ENCODE assay signal across 8 mouse cellular contexts in the genomic region with DNA sequence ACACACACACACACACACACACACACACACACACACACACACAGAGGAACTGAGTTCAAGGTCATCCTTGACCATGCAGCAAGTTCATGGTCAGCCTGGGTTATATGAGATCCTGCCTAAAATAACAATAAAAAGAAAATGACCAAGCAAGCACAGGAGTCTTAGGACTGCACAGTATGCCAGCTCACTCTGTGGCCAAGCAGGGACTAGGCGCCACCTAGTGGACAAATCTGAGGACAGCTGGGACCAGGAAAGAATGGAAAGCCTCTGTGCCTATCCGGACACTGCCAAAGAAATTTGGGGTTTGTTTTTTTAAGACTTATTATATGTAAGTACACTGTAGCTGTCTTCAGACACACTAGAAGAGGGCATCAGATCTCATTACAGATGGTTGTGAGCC. TPM values are rescaled to one million over a fixed set of nuclear protein-coding genes. Genes with fewer than 3 reads are reported as not detected.
DNase-seq lines count a peak whose midpoint lies in the region; ATAC-seq lines count a peak whose summit lies in the region.

No protein-coding gene starts in this region.

- H3K9ac ChIP-seq in embryonic facial prominence, embryonic 11.5 days (replicated peaks; ENCODE audit: low read length), result no peak overlapping the region
- H3K9ac ChIP-seq in kidney, embryonic 16.5 days (replicated peaks; ENCODE audit: low read length), result no peak overlapping the region
- H3K9ac ChIP-seq in liver, embryonic 13.5 days, result no peak overlapping the region
- no peak overlapping the region for H3K9ac ChIP-seq in stomach, embryonic 16.5 days (ENCODE audit: low read length)

- H3K4me1 ChIP-seq in embryonic facial prominence, embryonic 11.5 days (ENCODE audit: control insufficient read depth, insufficient read depth, low read length), result no peaks in the 10 kb centered on the region
- peaks cover 12% of the 10 kb centered on the region for H3K4me1 ChIP-seq in kidney, embryonic 16.5 days (ENCODE audit: insufficient read depth, low read length)
- peaks cover 34% of the 10 kb centered on the region for H3K4me1 ChIP-seq in liver, embryonic 13.5 days (replicated peaks)
- H3K4me1 ChIP-seq in stomach, embryonic 16.5 days (ENCODE audit: control insufficient read depth, insufficient read depth, low read length), result peaks cover 18% of the 10 kb centered on the region

- H3K9me3 ChIP-seq in embryonic facial prominence, embryonic 11.5 days (replicated peaks; ENCODE audit: control insufficient read depth, low read length), result no peaks in the 10 kb centered on the region
- peaks cover 7% of the 10 kb centered on the region; the same call in 1 of the 2 replicates for H3K9me3 ChIP-seq in kidney, embryonic 16.5 days (ENCODE audit: low read length)
- H3K9me3 ChIP-seq in liver, embryonic 13.5 days (replicated peaks), result peaks cover 9% of the 10 kb centered on the region
- peaks cover 5% of the 10 kb centered on the region; the same call in 1 of the 2 replicates for H3K9me3 ChIP-seq in stomach, embryonic 16.5 days (replicated peaks; ENCODE audit: control insufficient read depth, low read length)

- H3K27me3 ChIP-seq in embryonic facial prominence, embryonic 11.5 days (ENCODE audit: control insufficient read depth, insufficient read depth, low read length), result no peaks in the 10 kb centered on the region
- H3K27me3 ChIP-seq in kidney, embryonic 16.5 days (ENCODE audit: insufficient read depth, low read length), result no peaks in the 10 kb centered on the region
- no peaks in the 10 kb centered on the region for H3K27me3 ChIP-seq in liver, embryonic 13.5 days
- no peaks in the 10 kb centered on the region for H3K27me3 ChIP-seq in stomach, embryonic 16.5 days (ENCODE audit: control insufficient read depth, insufficient read depth, low read length)

- no peak overlapping the region for H3K4me2 ChIP-seq in embryonic facial prominence, embryonic 11.5 days (ENCODE audit: low read depth, low read length)
- H3K4me2 ChIP-seq in kidney, embryonic 16.5 days (replicated peaks; ENCODE audit: low read depth, low read length), result no peak overlapping the region
- no peak overlapping the region for H3K4me2 ChIP-seq in liver, embryonic 13.5 days
- no peak overlapping the region for H3K4me2 ChIP-seq in stomach, embryonic 16.5 days (ENCODE audit: low read depth, low read length)

- H3K27ac ChIP-seq in embryonic facial prominence, embryonic 11.5 days (replicated peaks; ENCODE audit: low read depth, low read length), result no peak overlapping the region
- no peak overlapping the region for H3K27ac ChIP-seq in kidney, embryonic 16.5 days (ENCODE audit: low read length)
- H3K27ac ChIP-seq in liver, embryonic 13.5 days, result 0 out of 2 replicates have a peak overlapping the region, but pooled peaks have one; percentile 44
- no peak overlapping the region for H3K27ac ChIP-seq in stomach, embryonic 16.5 days (ENCODE audit: low read length)

- H3K36me3 ChIP-seq in embryonic facial prominence, embryonic 11.5 days (replicated peaks; ENCODE audit: control insufficient read depth, insufficient read depth, low read depth, low read length), result peaks cover 33% of the 10 kb centered on the region
- peaks cover 62% of the 10 kb centered on the region for H3K36me3 ChIP-seq in kidney, embryonic 16.5 days (ENCODE audit: insufficient read depth, low read length)
- H3K36me3 ChIP-seq in liver, embryonic 13.5 days, result peaks cover 81% of the 10 kb centered on the region
- H3K36me3 ChIP-seq in stomach, embryonic 16.5 days (ENCODE audit: control insufficient read depth, insufficient read depth, low read length), result peaks cover 32% of the 10 kb centered on the region

- no peak overlapping the region for H3K4me3 ChIP-seq in embryonic facial prominence, embryonic 11.5 days (ENCODE audit: low read depth, low read length)
- H3K4me3 ChIP-seq in kidney, embryonic 16.5 days (ENCODE audit: low read length), result no peak overlapping the region
- H3K4me3 ChIP-seq in liver, embryonic 13.5 days (replicated peaks), result no peak overlapping the region
- no peak overlapping the region for H3K4me3 ChIP-seq in stomach, embryonic 16.5 days (replicated peaks; ENCODE audit: low read length)

- peak; percentile 77 for DNase-seq in CD4-positive helper T cell, adult 2 months (ENCODE audit: low read depth, low spot score)
- peak; percentile 85 for DNase-seq in adrenal gland, postnatal 14 days
- DNase-seq in embryonic facial prominence, embryonic 11.5 days (ENCODE audit: low spot score), result peak; percentile 88
- peak; percentile 52 to 78 for DNase-seq in heart, adult 9 months (ENCODE audit: low spot score in 2 of 2)
- peak; percentile 58 for DNase-seq in liver, embryonic 13.5 days
- DNase-seq in neural tube, embryonic 10.5 days (ENCODE audit: extremely low spot score, low spot score), result peak; percentile 80

- 23% methylated on average over 2 of the region's 2 CpGs for WGBS in embryonic facial prominence, embryonic 11.5 days
- 12% methylated on average over 2 of the region's 2 CpGs for WGBS in kidney, embryonic 16.5 days
- 23% methylated on average over 2 of the region's 2 CpGs for WGBS in liver, embryonic 13.5 days (ENCODE audit: insufficient replicate concordance)
- WGBS in stomach, embryonic 16.5 days, result 5% methylated on average over 2 of the region's 2 CpGs

- ATAC-seq in embryonic facial prominence, embryonic 11.5 days (replicated peaks; ENCODE audit: insufficient number of reproducible peaks, low FRiP score, low TSS enrichment, low read depth), result peak; percentile 67; the same call in 1 of the 2 replicates
- peak; percentile 87 for ATAC-seq in kidney, embryonic 16.5 days (ENCODE audit: low FRiP score, low TSS enrichment)
- ATAC-seq in liver, embryonic 13.5 days (ENCODE audit: low read depth), result 0 out of 2 replicates have a peak, but pooled peaks have one; percentile 22
- peak; percentile 86; the same call in 1 of the 2 replicates for ATAC-seq in stomach, embryonic 16.5 days (ENCODE audit: insufficient read depth, low FRiP score)

RNA-seq across cellular contexts. Expression of a gene that starts 35.2 kb away (rescaled TPM):
- total RNA-seq in adrenal gland, postnatal 14 days (2021), result 120 and 136 TPM in 2 replicates
- 245 and 269 TPM in 2 replicates for polyA plus RNA-seq in embryonic facial prominence, embryonic 11.5 days (2014; fragmentation: Nextera tagmentation; extraction: Ambion mirVana)
- 180 and 233 TPM in 2 replicates for polyA plus RNA-seq in kidney, embryonic 16.5 days (2015; fragmentation: Nextera tagmentation; extraction: Ambion mirVana)
- 159 and 203 TPM in 2 replicates for polyA plus RNA-seq in liver, embryonic 13.5 days (2015; fragmentation: Nextera tagmentation; extraction: Ambion mirVana)
- polyA plus RNA-seq in stomach, embryonic 16.5 days (2015; fragmentation: Nextera tagmentation; extraction: Ambion mirVana), result 176 and 188 TPM in 2 replicates

RNA-seq across cellular contexts. Expression of a gene that starts 45.4 kb away (rescaled TPM):
- total RNA-seq in adrenal gland, postnatal 14 days (2021), result 95.7 and 116 TPM in 2 replicates
- polyA plus RNA-seq in embryonic facial prominence, embryonic 11.5 days (2014; fragmentation: Nextera tagmentation; extraction: Ambion mirVana), result 148 and 156 TPM in 2 replicates
- 209 and 228 TPM in 2 replicates for polyA plus RNA-seq in kidney, embryonic 16.5 days (2015; fragmentation: Nextera tagmentation; extraction: Ambion mirVana)
- polyA plus RNA-seq in liver, embryonic 13.5 days (2015; fragmentation: Nextera tagmentation; extraction: Ambion mirVana), result 109 and 131 TPM in 2 replicates
- 136 and 141 TPM in 2 replicates for polyA plus RNA-seq in stomach, embryonic 16.5 days (2015; fragmentation: Nextera tagmentation; extraction: Ambion mirVana)

Comparison
In these comparisons a context has a peak if more than half of its experiments do, and no peak if none do; other contexts are left out.
1. ATAC-seq: peak in every context shown above with its lines; median percentile 87 in kidney, embryonic 16.5 days; 86 in stomach, embryonic 16.5 days; 67 in embryonic facial prominence, embryonic 11.5 days; 22 in liver, embryonic 13.5 days.